Mouse (Mus musculus) midbrain, embryonic 10.5 days (tissue): ENCODE measurements around the gene Pcsk1n. TPM values are rescaled to one million over a fixed set of nuclear protein-coding genes. Genes with fewer than 3 reads are reported as not detected.
A peak's percentile ranks its signal among the peaks of the same experiment; 100 is the strongest.

Source experiments
- DNase-seq: peaks from one replicate; pipeline ENCODE4 v3.0.0-alpha.2; 2017; ENCODE audit warnings: low spot score
- H3K27ac ChIP-seq: fragments of 300-500 bp; sonication (generic); replicated peaks from 2 replicates; pipeline ENCODE4 v1.5.1; 2016; ENCODE audit warnings: mild to moderate bottlenecking
- H3K27me3 ChIP-seq: fragments of 300-500 bp; sonication (generic); 2 replicates; pipeline ENCODE4 v1.6.1; 2016; ENCODE audit warnings: low read depth, mild to moderate bottlenecking; ENCODE audit not compliant: poor library complexity, severe bottlenecking
- H3K36me3 ChIP-seq: fragments of 300-500 bp; sonication (generic); 2 replicates; pipeline ENCODE4 v1.6.1; 2016; ENCODE audit warnings: mild to moderate bottlenecking, moderate library complexity
- H3K4me1 ChIP-seq: fragments of 300-500 bp; sonication (generic); 2 replicates; pipeline ENCODE4 v1.6.1; 2016
- H3K4me3 ChIP-seq: fragments of 300-500 bp; sonication (generic); 2 replicates; pipeline ENCODE4 v1.5.1; 2016; ENCODE audit warnings: mild to moderate bottlenecking, moderate library complexity
- H3K9me3 ChIP-seq: fragments of 300-500 bp; sonication (generic); replicated peaks from 2 replicates; pipeline ENCODE4 v1.6.1; 2016; ENCODE audit warnings: mild to moderate bottlenecking
- WGBS: fragments of 180-500 bp; shearing (Covaris S2); methylation state at CpG from one replicate; pipeline ENCODE4 v1.1.7; 2016; 5-methylcytosine and 5-hydroxymethylcytosine counted together
- polyA plus RNA-seq: library from polyadenylated mRNA; unstranded; fragments of >200 nt; fragmentation: Nextera tagmentation; extraction: Ambion mirVana; gene quantifications from 2 replicates; pipeline ENCODE4 v1.2.1, GENCODE M21; 2016

Pcsk1n gene
- polyA plus RNA-seq, 1 experiment from 2014 or later: 13.3 TPM

DNA sequence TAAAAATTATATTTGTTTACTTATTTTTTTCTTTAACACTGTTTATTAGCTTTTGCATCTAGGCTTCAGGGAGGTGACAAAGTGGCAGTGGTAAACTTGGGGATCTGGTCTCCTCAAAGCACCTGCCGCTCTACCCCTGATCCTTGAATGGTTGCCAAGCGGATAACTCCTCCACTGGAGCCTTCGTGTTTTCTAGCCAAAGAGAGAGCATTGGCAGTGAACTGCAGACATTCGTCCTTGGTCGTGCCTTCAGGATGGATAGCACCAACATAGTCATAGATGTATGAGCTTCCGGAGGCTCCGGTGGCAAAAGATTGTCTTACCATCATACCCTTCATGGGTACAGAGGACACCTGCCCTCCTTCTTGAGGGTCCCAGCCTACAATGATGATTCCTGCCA lies 30.5 kb downstream of the Pcsk1n start:
- H3K27ac ChIP-seq: no peak overlapping the region
- no peak for DNase-seq
- no peak overlapping the region for H3K4me3 ChIP-seq
- no peaks in the 10 kb centered on the region for H3K27me3 ChIP-seq
- 95% methylated on average over 7 of the region's 7 CpGs for WGBS
- H3K4me1 ChIP-seq: peaks cover 12% of the 10 kb centered on the region
- H3K9me3 ChIP-seq: peaks cover 9% of the 10 kb centered on the region; the same call in 1 of the 2 replicates
- peaks cover 1% of the 10 kb centered on the region; the same call in 1 of the 2 replicates for H3K36me3 ChIP-seq

DNA sequence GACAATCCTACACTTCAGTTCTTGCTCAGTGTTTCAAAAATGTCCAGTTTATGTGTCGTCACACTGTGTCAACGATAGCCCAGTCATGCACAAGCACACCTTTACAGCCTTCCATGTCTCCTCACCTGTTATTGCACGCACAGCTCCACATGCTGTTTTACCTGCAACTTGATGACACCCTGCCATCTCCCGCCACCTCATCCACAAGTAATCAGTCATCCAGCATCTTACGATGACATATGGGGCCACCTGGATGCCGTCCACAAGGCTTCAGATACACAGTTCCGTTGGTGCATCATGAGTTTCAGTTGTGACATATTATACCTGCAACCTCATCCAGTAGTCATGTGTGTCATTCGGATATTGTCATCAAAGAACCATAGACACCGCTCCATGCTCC lies 39.2 kb downstream of the Pcsk1n start:
- H3K36me3 ChIP-seq: no peaks in the 10 kb centered on the region
- H3K27ac ChIP-seq: no peak overlapping the region
- H3K27me3 ChIP-seq: no peaks in the 10 kb centered on the region
- no peak overlapping the region for H3K4me3 ChIP-seq
- peaks cover 11% of the 10 kb centered on the region; the same call in 1 of the 2 replicates for H3K9me3 ChIP-seq
- no peaks in the 10 kb centered on the region for H3K4me1 ChIP-seq
- WGBS: 93% methylated on average over 9 of the region's 9 CpGs
- no peak for DNase-seq

DNA sequence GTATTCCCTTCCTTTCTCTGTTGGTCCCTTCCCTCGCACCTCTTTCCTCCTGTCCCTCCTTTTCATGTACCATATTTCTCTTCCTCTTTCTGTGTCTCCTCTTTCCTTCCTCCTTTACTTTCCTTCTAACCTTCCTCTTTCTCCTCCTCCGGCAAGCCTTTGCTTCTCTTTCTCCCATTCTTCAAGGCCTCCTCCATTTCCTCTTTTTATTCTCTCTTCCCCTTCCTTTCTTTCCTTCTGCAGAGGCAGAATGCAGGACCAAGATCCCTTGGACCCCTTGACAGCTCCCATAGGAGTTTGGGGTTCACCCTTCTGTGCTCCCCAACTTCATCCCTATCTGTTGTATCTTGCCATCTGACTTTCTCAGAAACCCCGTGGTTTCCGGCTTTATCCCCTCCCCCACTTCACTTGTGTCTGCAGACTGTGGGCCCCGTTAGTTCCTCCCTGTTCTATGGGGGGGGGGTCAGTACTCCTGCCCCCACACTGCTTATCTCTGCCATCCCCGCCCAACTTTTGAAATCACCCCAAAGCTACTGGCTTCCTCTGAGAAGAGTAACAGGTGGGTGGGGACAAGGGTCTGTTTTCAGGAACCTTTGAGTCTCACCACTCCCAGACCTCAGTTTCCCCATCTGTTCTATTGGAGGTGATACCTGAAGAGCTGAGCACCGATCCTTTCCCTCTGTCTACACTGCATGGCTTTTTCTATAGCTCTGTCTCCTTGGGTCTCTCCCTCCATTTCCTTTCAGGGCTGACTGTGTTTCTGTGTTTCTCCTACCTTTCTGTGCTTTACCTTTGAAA lies 44.4 kb downstream of the Pcsk1n start:
- Histone ChIP-seq H3K4me3 (no peak overlapping the region), H3K9me3 (peaks cover 19% of the 10 kb centered on the region), H3K27ac (no peak overlapping the region), H3K4me1 (no peaks in the 10 kb centered on the region), H3K36me3 (no peaks in the 10 kb centered on the region), H3K27me3 (no peaks in the 10 kb centered on the region)
- WGBS: 76% methylated on average over 7 of the region's 7 CpGs
- no peak for DNase-seq

- Histone ChIP-seq H3K4me1 (no peaks in the 10 kb centered on the region), H3K36me3 (no peaks in the 10 kb centered on the region), H3K27ac (no peak overlapping the region), H3K9me3 (peaks cover 8% of the 10 kb centered on the region), H3K27me3 (no peaks in the 10 kb centered on the region), H3K4me3 (0 out of 2 replicates have a peak overlapping the region, but pooled peaks have one; percentile 9)
- 84% methylated on average over 4 of the region's 4 CpGs for WGBS
- no peak for DNase-seq
These were observed 46.5 kb downstream of the Pcsk1n start for GRCm38 (mm10) chrX:7966161-7966560.

DNA sequence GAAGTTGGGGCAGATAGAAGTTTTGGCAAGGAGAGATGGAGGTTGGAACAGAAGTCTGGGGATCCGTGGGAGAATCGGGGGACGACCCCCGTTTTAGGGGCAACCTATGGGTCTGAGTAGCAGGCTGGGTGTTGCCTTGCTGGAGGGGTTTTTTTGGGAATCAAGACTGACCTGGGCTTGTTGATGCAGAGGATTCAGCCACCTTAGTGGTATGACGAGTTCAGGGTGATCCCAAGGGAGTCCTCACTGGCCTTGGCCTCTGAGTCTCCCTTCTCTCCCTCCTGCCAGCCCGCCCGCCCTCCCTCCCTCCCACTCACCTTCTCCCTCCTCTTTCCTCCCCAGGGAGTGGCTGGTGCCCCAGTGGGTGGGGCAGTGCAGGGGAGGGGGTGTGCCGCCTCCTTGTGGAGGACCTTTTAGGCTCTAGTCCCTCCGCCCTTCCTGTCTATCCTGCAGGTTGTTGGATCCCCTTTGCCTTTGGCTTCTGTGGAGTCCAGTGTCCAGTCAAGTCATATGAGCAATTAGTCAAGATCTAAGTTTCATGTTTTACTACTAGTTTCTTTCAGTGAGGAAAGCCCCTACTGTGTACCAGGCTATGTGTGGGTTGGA lies 48.1 kb downstream of the Pcsk1n start:
- DNase-seq: no peak
- no peaks in the 10 kb centered on the region for H3K36me3 ChIP-seq
- peaks cover 8% of the 10 kb centered on the region for H3K9me3 ChIP-seq
- H3K27me3 ChIP-seq: no peaks in the 10 kb centered on the region
- no peak overlapping the region for H3K27ac ChIP-seq
- 73% methylated on average over 6 of the region's 9 CpGs for WGBS
- no peaks in the 10 kb centered on the region for H3K4me1 ChIP-seq
- no peak overlapping the region for H3K4me3 ChIP-seq

DNA sequence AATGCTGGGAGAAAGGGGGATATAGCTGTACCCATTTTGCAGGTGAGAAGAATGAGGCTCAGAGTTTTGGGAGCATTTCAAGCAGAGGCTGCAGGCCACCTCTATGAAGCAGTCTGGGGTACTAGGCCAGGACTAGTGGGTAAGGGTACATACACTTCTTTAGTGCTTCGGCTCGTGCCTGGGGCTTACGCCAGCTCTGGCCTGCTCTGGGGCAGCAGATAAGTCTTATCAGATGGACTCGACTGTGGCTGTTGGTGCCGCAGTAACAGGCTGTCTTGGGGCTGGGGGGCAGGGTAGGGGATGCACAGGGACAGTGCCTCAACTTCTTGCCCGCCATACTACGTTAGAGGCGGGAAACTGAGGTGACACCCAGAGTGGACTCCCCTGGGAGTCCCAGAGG lies 48.6 kb downstream of the Pcsk1n start:
- DNase-seq: no peak
- H3K27me3 ChIP-seq: no peaks in the 10 kb centered on the region
- H3K9me3 ChIP-seq: peaks cover 8% of the 10 kb centered on the region
- H3K4me1 ChIP-seq: no peaks in the 10 kb centered on the region
- no peaks in the 10 kb centered on the region for H3K36me3 ChIP-seq
- no peak overlapping the region for H3K27ac ChIP-seq
- no peak overlapping the region for H3K4me3 ChIP-seq
- 86% methylated on average over 8 of the region's 8 CpGs for WGBS

DNA sequence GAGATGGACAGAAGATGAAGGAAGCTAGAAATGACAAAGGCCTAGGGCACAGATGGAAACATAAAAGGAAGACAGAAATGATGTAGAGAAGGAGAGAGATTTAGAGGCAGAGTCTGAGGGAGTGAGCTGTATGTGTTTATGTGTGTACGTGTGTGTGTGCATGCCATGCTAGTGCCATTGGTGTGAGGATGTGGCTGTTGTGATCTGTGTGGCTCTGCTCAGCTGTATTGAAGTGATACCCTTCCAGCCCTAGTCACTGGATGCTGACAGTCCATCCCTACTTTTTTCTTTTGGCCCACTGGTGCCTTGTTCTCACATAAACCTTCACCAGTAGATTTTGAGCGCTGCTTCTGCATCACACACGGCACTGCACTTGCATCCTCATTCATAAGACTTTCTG lies 49.3 kb downstream of the Pcsk1n start:
- DNase-seq: no peak
- H3K4me1 ChIP-seq: no peaks in the 10 kb centered on the region
- no peak overlapping the region for H3K27ac ChIP-seq
- no peaks in the 10 kb centered on the region for H3K36me3 ChIP-seq
- WGBS: 92% methylated on average over 3 of the region's 3 CpGs
- no peak overlapping the region for H3K4me3 ChIP-seq
- no peaks in the 10 kb centered on the region for H3K27me3 ChIP-seq
- H3K9me3 ChIP-seq: peaks cover 8% of the 10 kb centered on the region

- H3K4me3 ChIP-seq: no peak overlapping the region
- WGBS: 76% methylated on average over 4 of the region's 4 CpGs
- DNase-seq: no peak
These were observed 51.7 kb downstream of the Pcsk1n start for GRCm38 (mm10) chrX:7971292-7971691.

More at GRCm38 (mm10) chrX:7971292-7971691, 51.7 kb downstream of the Pcsk1n start:
- no peak overlapping the region for H3K27ac ChIP-seq
- peaks cover 5% of the 10 kb centered on the region for H3K9me3 ChIP-seq
- H3K27me3 ChIP-seq: no peaks in the 10 kb centered on the region
- no peaks in the 10 kb centered on the region for H3K36me3 ChIP-seq
- H3K4me1 ChIP-seq: no peaks in the 10 kb centered on the region

Other genes with a start within 250 kb of the Pcsk1n start
- 41.4 and 42.9 TPM in 2 replicates for gene Plp2, start 248.4 kb upstream of the Pcsk1n start, polyA plus RNA-seq
- gene Magix, start 238.6 kb upstream of the Pcsk1n start, polyA plus RNA-seq: 0.10 TPM in 1 of 2 replicates, not detected in the other
- 40.2 and 44.5 TPM in 2 replicates for gene Gpkow, start 222.7 kb upstream of the Pcsk1n start, polyA plus RNA-seq
- 16.7 and 23.2 TPM in 2 replicates for gene Wdr45, start 205.5 kb upstream of the Pcsk1n start, polyA plus RNA-seq
- 0.36 and 0.50 TPM in 2 replicates for gene Gm45208, start 197.6 kb upstream of the Pcsk1n start, polyA plus RNA-seq
- gene Praf2, start 191.4 kb upstream of the Pcsk1n start, polyA plus RNA-seq: 85.9 and 90.5 TPM in 2 replicates
- 17.0 and 17.6 TPM in 2 replicates for gene Ccdc120, start 168.9 kb upstream of the Pcsk1n start, polyA plus RNA-seq
- 27.9 and 35.8 TPM in 2 replicates for gene Tfe3, start 157.3 kb upstream of the Pcsk1n start, polyA plus RNA-seq
- 47.3 and 58.8 TPM in 2 replicates for gene Gripap1, start 130.1 kb upstream of the Pcsk1n start, polyA plus RNA-seq
- 0.59 and 1.1 TPM in 2 replicates for gene Kcnd1, start 97.5 kb upstream of the Pcsk1n start, polyA plus RNA-seq
- gene Otud5, start 78.5 kb upstream of the Pcsk1n start, polyA plus RNA-seq: 40.7 and 45.1 TPM in 2 replicates
- gene Pim2, start 41.6 kb upstream of the Pcsk1n start, polyA plus RNA-seq: 14.0 and 16.5 TPM in 2 replicates
- gene Slc35a2, start 35.8 kb upstream of the Pcsk1n start, polyA plus RNA-seq: 28.3 and 31.4 TPM in 2 replicates
- gene Pqbp1, start 20.6 kb upstream of the Pcsk1n start, polyA plus RNA-seq: 132 and 146 TPM in 2 replicates
- 193 and 203 TPM in 2 replicates for gene Timm17b, start 20.5 kb upstream of the Pcsk1n start, polyA plus RNA-seq
- not detected in 2 replicates for gene Gm10491, start 12.0 kb upstream of the Pcsk1n start, polyA plus RNA-seq
- not detected in 2 replicates for gene Gm10490, start 10.3 kb upstream of the Pcsk1n start, polyA plus RNA-seq
- gene Eras, start 8.8 kb downstream of the Pcsk1n start, polyA plus RNA-seq: 0.19 TPM in 1 of 2 replicates, not detected in the other
- gene Hdac6, start 28.1 kb downstream of the Pcsk1n start, polyA plus RNA-seq: 71.7 and 85.0 TPM in 2 replicates
- gene Gata1, start 58.2 kb downstream of the Pcsk1n start, polyA plus RNA-seq: 5.4 and 7.8 TPM in 2 replicates
- 0.54 and 0.56 TPM in 2 replicates for gene Glod5, start 98.7 kb downstream of the Pcsk1n start, polyA plus RNA-seq
- gene Suv39h1, start 154.9 kb downstream of the Pcsk1n start, polyA plus RNA-seq: 95.8 and 99.4 TPM in 2 replicates
- gene Was, start 170.7 kb downstream of the Pcsk1n start, polyA plus RNA-seq: 0.17 and 0.31 TPM in 2 replicates
- gene Wdr13, start 213.1 kb downstream of the Pcsk1n start, polyA plus RNA-seq: 22.8 and 32.2 TPM in 2 replicates
- gene Rbm3, start 226.1 kb downstream of the Pcsk1n start, polyA plus RNA-seq: 397 and 409 TPM in 2 replicates